Mouse (Mus musculus) forebrain, embryonic 11.5 days (tissue): ENCODE data around the gene Larp6. TPM values are rescaled to one million over a fixed set of nuclear protein-coding genes. Genes with fewer than 3 reads are reported as not detected.

Experiments
- ATAC-seq: fragments of 200-750 bp; cut with Nextera tagmentation; replicated peaks from 2 replicates; pipeline ENCODE4 v1.8.0; 2017; ENCODE audit warnings: moderate TSS enrichment; ENCODE audit not compliant: low FRiP score
- DNase-seq: peaks from one replicate; pipeline ENCODE4 v3.0.0-alpha.2; 2017; ENCODE audit warnings: low spot score
- H3K27ac ChIP-seq: fragments of 300-500 bp; sonication (generic); 2 replicates; pipeline ENCODE4 v1.5.1; 2014; ENCODE audit warnings: low read depth, low read length
- H3K27me3 ChIP-seq: fragments of 300-500 bp; sonication (generic); 2 replicates; pipeline ENCODE4 v1.6.1; 2014; ENCODE audit warnings: mild to moderate bottlenecking, low read length, mixed read lengths; ENCODE audit not compliant: control insufficient read depth, insufficient read depth
- H3K36me3 ChIP-seq: fragments of 300-500 bp; sonication (generic); 2 replicates; pipeline ENCODE4 v1.6.1; 2014; ENCODE audit warnings: mild to moderate bottlenecking, low read length, moderate library complexity, mixed read lengths; ENCODE audit not compliant: control insufficient read depth, insufficient read depth
- H3K4me1 ChIP-seq: fragments of 300-500 bp; sonication (generic); replicated peaks from 2 replicates; pipeline ENCODE4 v1.6.1; 2014; ENCODE audit warnings: low read length, mixed read lengths; ENCODE audit not compliant: control insufficient read depth, insufficient read depth
- H3K4me2 ChIP-seq: fragments of 300-500 bp; sonication (generic); 2 replicates; pipeline ENCODE4 v1.6.1; 2014; ENCODE audit warnings: low read depth, mild to moderate bottlenecking, low read length, moderate library complexity, mixed read lengths; ENCODE audit not compliant: severe bottlenecking
- H3K4me3 ChIP-seq: fragments of 300-500 bp; sonication (generic); 2 replicates; pipeline ENCODE4 v1.5.1; 2014; ENCODE audit warnings: low read depth, low read length
- H3K9ac ChIP-seq: fragments of 300-500 bp; sonication (generic); 2 replicates; pipeline ENCODE4 v1.6.1; 2014; ENCODE audit warnings: low read length
- H3K9me3 ChIP-seq: fragments of 300-500 bp; sonication (generic); 2 replicates; pipeline ENCODE4 v1.6.1; 2016; ENCODE audit warnings: low read length, mixed read lengths; ENCODE audit not compliant: control insufficient read depth
- WGBS: fragments of 180-500 bp; shearing (Covaris S2); extraction: QIAGEN DNeasy Blood & Tissue Kit; methylation state at CpG from one replicate; pipeline ENCODE4 v1.1.7; 2014; 5-methylcytosine and 5-hydroxymethylcytosine counted together
- polyA plus RNA-seq: library from polyadenylated mRNA; unstranded; fragments of >200 nt; fragmentation: Nextera tagmentation; extraction: Ambion mirVana; gene quantifications from 2 replicates; pipeline ENCODE4 v1.2.1, GENCODE M21; 2014

The Larp6 gene
- polyA plus RNA-seq, 1 experiment from 2014 or later, result 1.4 TPM

DNA sequence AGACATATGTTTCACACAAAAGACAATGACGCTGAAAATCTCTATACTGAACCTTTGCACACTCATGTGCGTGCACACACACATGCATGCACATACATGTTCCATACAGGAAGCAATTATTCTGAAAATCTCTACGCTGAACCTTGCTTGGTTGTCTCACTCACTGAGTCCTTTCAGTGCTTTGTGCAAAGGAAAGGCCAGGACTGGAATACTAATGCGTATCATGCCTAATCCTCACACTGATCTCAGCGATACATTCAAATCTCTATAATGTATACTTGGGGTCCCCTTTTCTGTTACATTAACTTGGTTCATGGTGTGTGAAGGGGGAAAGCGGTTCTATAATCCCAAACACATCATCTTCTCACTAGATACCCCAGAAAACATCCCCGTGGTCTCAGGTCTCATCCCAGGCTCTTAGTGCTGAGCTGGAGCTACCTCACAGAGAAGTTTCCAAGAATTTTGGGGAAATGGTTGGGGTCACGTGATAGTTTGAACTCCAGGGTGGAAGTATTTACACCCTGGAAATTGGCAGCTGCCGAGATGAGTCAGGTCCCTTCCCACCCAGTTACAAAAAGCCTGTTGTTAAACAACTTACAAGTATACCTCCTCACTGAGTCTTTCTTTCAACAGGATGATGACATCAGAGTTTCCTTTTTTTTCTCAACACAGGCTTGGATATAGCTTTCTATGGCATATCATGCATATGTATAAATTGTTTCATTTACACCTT lies 69.4 kb downstream of the Larp6 start:
- H3K9me3 ChIP-seq, result no peaks in the 10 kb centered on the region
- no peaks in the 10 kb centered on the region for H3K4me1 ChIP-seq
- H3K9ac ChIP-seq, result no peak overlapping the region
- H3K36me3 ChIP-seq, result no peaks in the 10 kb centered on the region
- 69% methylated on average over 9 of the region's 9 CpGs for WGBS
- DNase-seq (no peak), ATAC-seq (no peak)
- no peak overlapping the region for H3K4me3 ChIP-seq
- no peaks in the 10 kb centered on the region for H3K27me3 ChIP-seq
- H3K27ac ChIP-seq, result no peak overlapping the region
- no peak overlapping the region for H3K4me2 ChIP-seq

DNA sequence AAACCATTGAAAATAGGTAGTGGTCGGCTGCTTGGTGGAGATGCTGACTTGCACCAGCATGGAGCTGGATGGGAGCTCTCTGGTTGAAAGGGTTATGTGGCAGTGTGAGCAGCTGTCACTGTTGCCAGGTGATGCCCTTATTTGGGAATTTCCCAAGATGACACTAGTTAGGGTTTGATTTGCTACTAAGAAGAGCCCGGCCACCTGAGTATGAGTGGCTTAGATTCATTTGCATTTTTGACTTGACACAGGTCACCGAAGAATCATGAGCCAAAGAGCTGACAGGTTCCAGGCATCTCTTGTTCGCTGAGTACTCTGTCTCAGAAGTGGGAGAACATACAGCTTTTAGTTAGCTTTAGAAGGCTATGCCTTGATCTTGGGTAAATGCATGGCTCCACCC lies 72.3 kb downstream of the Larp6 start:
- no peak overlapping the region for H3K4me3 ChIP-seq
- WGBS, result 82% methylated on average over 4 of the region's 4 CpGs

GRCm38 (mm10) chr9:60787517-60788110 lies 74.8 kb downstream of the Larp6 start:
- WGBS, result 44% methylated on average over 2 of the region's 2 CpGs

More for the DNA sequence above, 72.3 kb downstream of the Larp6 start:
- H3K36me3 ChIP-seq, result no peaks in the 10 kb centered on the region
- no peak overlapping the region for H3K9ac ChIP-seq
- no peaks in the 10 kb centered on the region for H3K9me3 ChIP-seq
- H3K27ac ChIP-seq, result no peak overlapping the region
- DNase-seq (no peak), ATAC-seq (no peak)
- no peaks in the 10 kb centered on the region for H3K4me1 ChIP-seq
- H3K27me3 ChIP-seq, result no peaks in the 10 kb centered on the region
- H3K4me2 ChIP-seq, result no peak overlapping the region

More at GRCm38 (mm10) chr9:60787517-60788110, 74.8 kb downstream of the Larp6 start:
- no peaks in the 10 kb centered on the region for H3K27me3 ChIP-seq
- H3K9ac ChIP-seq, result no peak overlapping the region
- H3K9me3 ChIP-seq, result no peaks in the 10 kb centered on the region
- no peak overlapping the region for H3K27ac ChIP-seq
- no peak overlapping the region for H3K4me3 ChIP-seq
- no peak for ATAC-seq
- no peak overlapping the region for H3K4me2 ChIP-seq
- no peak for DNase-seq
- no peaks in the 10 kb centered on the region for H3K36me3 ChIP-seq
- H3K4me1 ChIP-seq, result no peaks in the 10 kb centered on the region

Other genes with a start within 250 kb of the Larp6 start
- gene Thsd4, start 190.9 kb upstream of the Larp6 start, polyA plus RNA-seq, result 4.2 and 4.6 TPM in 2 replicates
- 48.0 and 49.2 TPM in 2 replicates for gene Lrrc49, start 24.8 kb upstream of the Larp6 start, polyA plus RNA-seq
- gene Uaca, start 81.6 kb downstream of the Larp6 start, polyA plus RNA-seq, result 25.2 and 25.6 TPM in 2 replicates